Mouse (Mus musculus): ENCODE results near the gene Pnkp.

DNA sequence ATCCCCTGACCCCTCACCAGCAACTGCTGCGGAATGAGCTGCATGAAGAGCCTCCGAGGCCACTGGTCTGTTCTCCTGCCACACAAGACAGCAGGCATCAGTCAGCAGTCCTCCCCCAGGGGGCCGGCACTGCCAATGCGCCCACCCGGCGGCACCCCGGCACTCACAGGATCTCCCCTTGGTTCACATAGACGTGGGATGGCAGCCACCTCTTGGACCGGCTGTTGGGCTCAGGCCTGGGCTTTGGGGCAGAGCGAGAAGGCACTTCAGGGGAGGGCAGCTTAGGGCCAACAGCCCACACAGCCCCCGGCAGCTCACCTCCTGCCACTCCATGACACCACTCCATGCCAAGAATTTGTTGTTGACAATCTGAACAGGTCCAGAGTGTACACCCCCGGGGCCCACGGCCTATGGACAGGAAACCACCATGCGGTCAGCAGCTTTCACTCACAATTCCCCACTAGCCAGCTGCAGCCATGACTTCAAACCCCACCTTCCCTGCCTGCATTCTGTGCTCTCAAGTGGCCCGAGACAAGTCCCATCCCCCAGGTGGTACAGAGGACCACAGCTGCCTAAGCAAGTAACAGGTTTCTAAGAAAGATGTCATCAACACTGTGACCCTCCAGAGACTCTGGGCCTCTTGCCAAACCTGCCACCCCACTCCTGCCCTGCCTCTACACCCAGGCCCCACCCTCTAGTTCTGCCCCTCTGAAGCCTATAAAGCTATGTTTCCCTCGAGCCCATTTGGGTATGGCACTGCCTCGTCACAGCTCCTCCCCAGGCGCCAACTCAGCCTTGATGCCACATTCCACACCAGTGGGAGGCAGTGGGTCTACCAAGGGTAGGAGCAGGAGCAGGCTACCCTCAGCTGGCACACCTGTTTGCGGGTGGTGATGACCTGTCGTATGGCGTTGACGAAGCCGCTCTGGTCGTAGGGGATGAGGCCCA lies 7.9 kb downstream of the Pnkp start:
- TF ChIP-seq FLI1 (IDR thresholded peaks at IDR 0.05; ENCODE audit: low read length) (no peak), GATA1 (IDR thresholded peaks at IDR 0.05; ENCODE audit: borderline replicate concordance, low read length) (no peak)
